Mouse (Mus musculus) heart, embryonic 16.5 days (tissue): ENCODE measurements at regions not wholly inside any gene's neighbourhood (a gene's known extent, or its start where the extent isn't known, plus 50 kb on each side); places are given as distances from the start of the nearest gene placed in this dataset.

Experiments
- ATAC-seq: fragments of 200-750 bp; cut with Nextera tagmentation; replicated peaks from 2 replicates; pipeline ENCODE4 v1.8.0; 2017; ENCODE audit warnings: moderate number of reproducible peaks; ENCODE audit not compliant: insufficient read depth, low FRiP score; ENCODE audit errors: extremely low read depth
- H3K27ac ChIP-seq: fragments of 300-500 bp; sonication (generic); 2 replicates; pipeline ENCODE4 v1.5.1; 2014; ENCODE audit warnings: mild to moderate bottlenecking, low read length, control low read depth, moderate library complexity
- H3K27me3 ChIP-seq: fragments of 300-500 bp; sonication (generic); 2 replicates; pipeline ENCODE4 v1.6.1; 2014; ENCODE audit warnings: low read length, mixed read lengths; ENCODE audit not compliant: control insufficient read depth, insufficient read depth
- H3K36me3 ChIP-seq: fragments of 300-500 bp; sonication (generic); 2 replicates; pipeline ENCODE4 v1.6.1; 2014; ENCODE audit not compliant: control insufficient read depth, insufficient read depth
- H3K4me1 ChIP-seq: fragments of 300-500 bp; sonication (generic); 2 replicates; pipeline ENCODE4 v1.6.1; 2014; ENCODE audit warnings: low read length, mixed read lengths; ENCODE audit not compliant: control insufficient read depth, insufficient read depth
- H3K4me2 ChIP-seq: fragments of 300-500 bp; sonication (generic); 2 replicates; pipeline ENCODE4 v1.6.1; 2014; ENCODE audit warnings: low read depth, mild to moderate bottlenecking, control low read depth, low read length
- H3K4me3 ChIP-seq: fragments of 300-500 bp; sonication (generic); 2 replicates; pipeline ENCODE4 v1.5.1; 2014; ENCODE audit warnings: mild to moderate bottlenecking, control low read depth, low read length
- H3K9ac ChIP-seq: fragments of 300-500 bp; sonication (generic); 2 replicates; pipeline ENCODE4 v1.6.1; 2014; ENCODE audit warnings: low read length, control low read depth
- H3K9me3 ChIP-seq: fragments of 300-500 bp; sonication (generic); replicated peaks from 2 replicates; pipeline ENCODE4 v1.6.1; 2016; ENCODE audit warnings: low read length; ENCODE audit not compliant: control insufficient read depth
- WGBS: fragments of 180-500 bp; shearing (Covaris S2); extraction: QIAGEN DNeasy Blood & Tissue Kit; methylation state at CpG from one replicate; pipeline ENCODE4 v1.1.7; 2014; 5-methylcytosine and 5-hydroxymethylcytosine counted together

DNA sequence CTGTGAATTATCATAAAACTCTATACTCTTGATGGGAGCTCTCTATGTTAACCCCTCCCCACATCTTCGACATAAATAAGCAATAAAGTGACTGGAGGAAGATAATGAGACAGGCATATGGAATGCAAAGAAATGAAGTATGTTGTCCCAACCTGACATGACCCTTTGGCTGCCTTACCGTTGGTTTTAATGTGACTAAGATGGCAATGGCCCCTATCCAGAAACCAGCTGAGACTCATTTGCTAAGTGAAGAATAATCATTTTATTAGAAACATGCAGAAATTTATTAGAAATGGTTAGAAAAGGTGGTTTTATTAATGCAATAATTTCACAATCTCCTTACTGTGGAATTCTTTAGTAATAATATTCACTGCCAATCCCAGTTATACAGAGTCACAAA, 2767.2 kb upstream of the 5930422O12Rik start:
- Histone ChIP-seq H3K27ac (no peak overlapping the region), H3K27me3 (no peaks in the 10 kb centered on the region), H3K9ac (no peak overlapping the region), H3K9me3 (no peaks in the 10 kb centered on the region), H3K4me3 (no peak overlapping the region), H3K36me3 (no peaks in the 10 kb centered on the region), H3K4me2 (no peak overlapping the region), H3K4me1 (no peaks in the 10 kb centered on the region)
- ATAC-seq = no peak
- WGBS = 70% methylated on average over 2 of the region's 2 CpGs

- Histone ChIP-seq H3K4me2 (no peak overlapping the region), H3K4me3 (no peak overlapping the region), H3K27me3 (no peaks in the 10 kb centered on the region), H3K36me3 (no peaks in the 10 kb centered on the region), H3K9me3 (no peaks in the 10 kb centered on the region), H3K27ac (no peak overlapping the region), H3K4me1 (no peaks in the 10 kb centered on the region), H3K9ac (no peak overlapping the region)
- WGBS = 67% methylated on average over 4 of the region's 4 CpGs
- ATAC-seq = no peak
Measured at GRCm38 (mm10) chr8:30669451-30669850, 2759.1 kb upstream of the 5930422O12Rik start.

- Histone ChIP-seq H3K4me3 (no peak overlapping the region), H3K4me2 (no peak overlapping the region), H3K27me3 (no peaks in the 10 kb centered on the region), H3K9me3 (peaks cover 6% of the 10 kb centered on the region; the same call in 1 of the 2 replicates), H3K9ac (no peak overlapping the region), H3K36me3 (no peaks in the 10 kb centered on the region), H3K4me1 (no peaks in the 10 kb centered on the region), H3K27ac (no peak overlapping the region)
- WGBS = 91% methylated on average over 1 of the region's 1 CpGs
- no peak for ATAC-seq
Measured at GRCm38 (mm10) chr8:30677423-30677822, 2751.1 kb upstream of the 5930422O12Rik start.

DNA sequence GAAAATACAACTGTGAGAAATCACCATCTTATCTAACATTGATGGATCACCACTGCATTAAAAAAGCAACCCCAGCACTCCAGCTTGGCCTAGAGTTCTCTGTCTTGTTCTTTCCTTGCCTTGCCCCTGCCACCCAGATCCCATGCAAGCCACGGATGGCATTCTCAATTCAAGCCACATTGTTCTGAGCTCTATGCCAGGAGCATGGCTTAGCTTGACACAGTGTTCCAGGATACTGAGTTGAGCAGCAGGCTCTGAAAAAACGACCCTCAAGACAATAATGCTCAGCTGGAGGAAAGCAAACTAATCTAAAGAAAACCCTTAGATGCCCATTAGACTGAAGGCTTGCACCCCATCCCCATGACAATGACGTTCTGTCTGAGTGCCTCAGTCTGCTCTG, 2746.3 kb upstream of the 5930422O12Rik start:
- no peak for ATAC-seq
- no peak overlapping the region for H3K27ac ChIP-seq
- peaks cover 6% of the 10 kb centered on the region; the same call in 1 of the 2 replicates for H3K9me3 ChIP-seq
- H3K4me3 ChIP-seq = no peak overlapping the region
- no peak overlapping the region for H3K4me2 ChIP-seq
- 59% methylated on average over 3 of the region's 3 CpGs for WGBS
- H3K9ac ChIP-seq = no peak overlapping the region
- H3K27me3 ChIP-seq = no peaks in the 10 kb centered on the region
- H3K36me3 ChIP-seq = no peaks in the 10 kb centered on the region
- H3K4me1 ChIP-seq = no peaks in the 10 kb centered on the region

DNA sequence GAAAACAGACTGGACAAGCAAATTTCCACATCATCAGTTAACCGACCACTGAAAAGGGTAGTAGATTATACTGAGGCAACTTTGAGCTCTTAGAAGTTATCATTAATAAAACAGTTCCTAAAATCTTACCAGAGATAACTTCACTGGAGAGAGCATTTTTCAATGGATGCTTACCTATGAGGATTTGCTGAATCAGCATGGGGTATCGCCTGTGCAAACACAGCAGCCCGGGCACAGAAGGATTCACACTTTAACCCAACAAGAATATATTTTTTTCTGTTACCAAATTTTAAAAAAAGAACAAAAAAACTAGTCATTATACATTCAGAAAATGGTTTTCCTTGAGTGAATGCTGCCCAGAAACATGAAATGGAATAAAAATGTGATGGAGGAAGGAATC, 2742.0 kb upstream of the 5930422O12Rik start:
- no peaks in the 10 kb centered on the region for H3K36me3 ChIP-seq
- no peak overlapping the region for H3K27ac ChIP-seq
- 79% methylated on average over 3 of the region's 3 CpGs for WGBS
- ATAC-seq = no peak
- H3K9me3 ChIP-seq = no peaks in the 10 kb centered on the region
- H3K9ac ChIP-seq = no peak overlapping the region
- no peaks in the 10 kb centered on the region for H3K27me3 ChIP-seq
- no peaks in the 10 kb centered on the region for H3K4me1 ChIP-seq
- no peak overlapping the region for H3K4me2 ChIP-seq
- no peak overlapping the region for H3K4me3 ChIP-seq

DNA sequence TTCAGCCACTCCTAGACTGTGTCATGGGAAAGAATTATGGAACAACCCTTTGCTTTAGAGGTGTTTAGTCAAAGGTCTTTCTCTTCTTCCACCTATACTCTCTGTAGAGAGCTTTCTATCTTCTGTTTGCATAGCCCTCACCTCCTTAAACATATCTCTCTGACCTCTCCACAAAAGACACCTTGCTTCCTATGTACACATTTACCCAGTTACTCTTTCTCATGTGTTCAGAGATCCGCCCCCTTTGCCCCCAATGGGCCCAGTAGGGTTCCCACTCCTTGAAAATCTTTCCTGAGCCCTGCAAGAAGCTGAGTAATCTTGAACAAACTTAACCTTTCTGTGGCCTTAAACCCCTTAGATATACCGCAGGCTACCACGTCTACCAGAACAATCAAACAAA, 2734.4 kb upstream of the 5930422O12Rik start:
- Histone ChIP-seq H3K9ac (no peak overlapping the region), H3K36me3 (no peaks in the 10 kb centered on the region), H3K27me3 (no peaks in the 10 kb centered on the region), H3K4me1 (no peaks in the 10 kb centered on the region), H3K4me3 (no peak overlapping the region), H3K9me3 (no peaks in the 10 kb centered on the region), H3K4me2 (no peak overlapping the region), H3K27ac (no peak overlapping the region)
- ATAC-seq = no peak
- 74% methylated on average over 3 of the region's 3 CpGs for WGBS

- ATAC-seq = no peak
- Histone ChIP-seq H3K4me1 (no peaks in the 10 kb centered on the region), H3K27me3 (no peaks in the 10 kb centered on the region), H3K9ac (no peak overlapping the region), H3K27ac (no peak overlapping the region), H3K4me3 (no peak overlapping the region), H3K4me2 (no peak overlapping the region), H3K9me3 (no peaks in the 10 kb centered on the region), H3K36me3 (no peaks in the 10 kb centered on the region)
- WGBS = 83% methylated on average over 1 of the region's 1 CpGs
Measured at GRCm38 (mm10) chr8:30716643-30717042, 2711.9 kb upstream of the 5930422O12Rik start.

- ATAC-seq = no peak
- Histone ChIP-seq H3K27ac (no peak overlapping the region), H3K9ac (no peak overlapping the region), H3K27me3 (no peaks in the 10 kb centered on the region), H3K9me3 (no peaks in the 10 kb centered on the region), H3K4me3 (no peak overlapping the region), H3K36me3 (no peaks in the 10 kb centered on the region), H3K4me2 (no peak overlapping the region), H3K4me1 (no peaks in the 10 kb centered on the region)
Measured at GRCm38 (mm10) chr8:30730366-30730765, 2698.1 kb upstream of the 5930422O12Rik start.

- no peaks in the 10 kb centered on the region for H3K9me3 ChIP-seq
Measured at GRCm38 (mm10) chr8:30732585-30733253, 2695.8 kb upstream of the 5930422O12Rik start.

More at GRCm38 (mm10) chr8:30732585-30733253, 2695.8 kb upstream of the 5930422O12Rik start:
- no peak overlapping the region for H3K9ac ChIP-seq
- no peak overlapping the region for H3K4me2 ChIP-seq
- 65% methylated on average over 11 of the region's 11 CpGs for WGBS
- no peak overlapping the region for H3K27ac ChIP-seq
- no peak for ATAC-seq
- H3K4me1 ChIP-seq = no peaks in the 10 kb centered on the region
- no peak overlapping the region for H3K4me3 ChIP-seq
- H3K27me3 ChIP-seq = no peaks in the 10 kb centered on the region
- H3K36me3 ChIP-seq = no peaks in the 10 kb centered on the region
